26 mouse cellular contexts compared by ENCODE assay signal in genomic region chr6:16703412-16703746, GRCm38 (mm10).
DNase-seq lines count a peak whose midpoint lies in the region; ATAC-seq lines count a peak whose summit lies in the region.
"Had no signal": no experiment of that assay in that cellular context is flagged by ENCODE, and none has a peak within 500 bp of the region (broad histone marks: within the 10 kb centered on the region; RNA-seq: fewer than 3 reads in every experiment).

No protein-coding gene starts in this region.

- 43% methylated on average over 3 of the region's 3 CpGs for WGBS in limb, embryonic 11.5 days
- WGBS in limb, embryonic 10.5 days: 77% methylated on average over 3 of the region's 3 CpGs
- WGBS in limb, embryonic 12.5 days: 28% methylated on average over 3 of the region's 3 CpGs
- 36% methylated on average over 3 of the region's 3 CpGs for WGBS in limb, embryonic 15.5 days
- WGBS in hindbrain, embryonic 11.5 days: 81% methylated on average over 3 of the region's 3 CpGs

- H3K4me3 ChIP-seq in limb, embryonic 11.5 days (ENCODE audit: low read depth, low read length): no peak overlapping the region
- H3K4me3 ChIP-seq in limb, embryonic 10.5 days: no peak overlapping the region
- H3K4me3 ChIP-seq in limb, embryonic 12.5 days (replicated peaks): no peak overlapping the region
- no peak overlapping the region for H3K4me3 ChIP-seq in limb, embryonic 15.5 days
- H3K4me3 ChIP-seq in hindbrain, embryonic 11.5 days (ENCODE audit: low read depth, low read length): no peak overlapping the region
- H3K4me3 ChIP-seq: embryonic facial prominence, embryonic 13.5 days; gastrocnemius, adult 2 months; heart, embryonic 12.5 days; heart, embryonic 15.5 days; hindbrain, embryonic 10.5 days had no signal

- ATAC-seq in limb, embryonic 11.5 days (ENCODE audit: insufficient number of reproducible peaks, low FRiP score, low TSS enrichment, low read depth): peak; percentile 71; the same call in 1 of the 2 replicates
- ATAC-seq in limb, embryonic 12.5 days (ENCODE audit: insufficient number of reproducible peaks, insufficient read depth, low FRiP score, low TSS enrichment, low read depth): no peak
- 0 out of 2 replicates have a peak, but pooled peaks have one; percentile 40 for ATAC-seq in limb, embryonic 15.5 days (ENCODE audit: insufficient number of reproducible peaks, low FRiP score, low TSS enrichment, low read depth)
- ATAC-seq in hindbrain, embryonic 11.5 days (ENCODE audit: low FRiP score): no peak
- ATAC-seq: forebrain, postnatal 0 days; hindbrain, postnatal 0 days; inflammation-experienced regulatory T-cells, adult 6 months; intestine, embryonic 16.5 days; Patski had no signal

- no peaks in the 10 kb centered on the region for H3K9me3 ChIP-seq in limb, embryonic 11.5 days (ENCODE audit: control insufficient read depth, low read length)
- no peaks in the 10 kb centered on the region for H3K9me3 ChIP-seq in limb, embryonic 10.5 days (replicated peaks)
- no peaks in the 10 kb centered on the region for H3K9me3 ChIP-seq in limb, embryonic 12.5 days
- no peaks in the 10 kb centered on the region for H3K9me3 ChIP-seq in limb, embryonic 15.5 days
- no peaks in the 10 kb centered on the region for H3K9me3 ChIP-seq in hindbrain, embryonic 11.5 days (ENCODE audit: control insufficient read depth, low read length)
- H3K9me3 ChIP-seq: embryonic facial prominence, embryonic 13.5 days; G1E; heart, embryonic 15.5 days; hindbrain, embryonic 10.5 days had no signal

- H3K4me2 ChIP-seq in limb, embryonic 11.5 days (ENCODE audit: low read depth, severe bottlenecking): no peak overlapping the region
- H3K4me2 ChIP-seq in limb, embryonic 12.5 days: no peak overlapping the region
- no peak overlapping the region for H3K4me2 ChIP-seq in limb, embryonic 15.5 days
- H3K4me2 ChIP-seq in hindbrain, embryonic 11.5 days (replicated peaks; ENCODE audit: low read depth, low read length): no peak overlapping the region
- H3K4me2 ChIP-seq: embryonic facial prominence, embryonic 13.5 days; heart, embryonic 12.5 days; heart, embryonic 15.5 days; hindbrain, embryonic 14.5 days had no signal

- no peak overlapping the region; the same call in 1 of the 2 replicates for H3K27ac ChIP-seq in limb, embryonic 11.5 days (replicated peaks; ENCODE audit: low read depth, low read length)
- H3K27ac ChIP-seq in limb, embryonic 10.5 days: no peak overlapping the region
- peak overlapping the region; percentile 80; the same call in 1 of the 2 replicates for H3K27ac ChIP-seq in limb, embryonic 12.5 days
- H3K27ac ChIP-seq in limb, embryonic 15.5 days: no peak overlapping the region; the same call in 1 of the 2 replicates
- no peak overlapping the region for H3K27ac ChIP-seq in hindbrain, embryonic 11.5 days (ENCODE audit: low read depth, low read length)
- H3K27ac ChIP-seq: gastrocnemius, adult 2 months; heart, embryonic 15.5 days; hindbrain, embryonic 10.5 days; hindbrain, embryonic 14.5 days; hindbrain, postnatal 0 days had no signal

- H3K4me1 ChIP-seq in limb, embryonic 11.5 days (ENCODE audit: control insufficient read depth, insufficient read depth, low read length): no peaks in the 10 kb centered on the region
- peaks cover 17% of the 10 kb centered on the region for H3K4me1 ChIP-seq in limb, embryonic 10.5 days
- peaks cover 10% of the 10 kb centered on the region for H3K4me1 ChIP-seq in limb, embryonic 12.5 days (replicated peaks)
- 0 out of 2 replicates have a peak, but pooled peaks cover 3% of the 10 kb centered on the region for H3K4me1 ChIP-seq in limb, embryonic 15.5 days
- H3K4me1 ChIP-seq in hindbrain, embryonic 11.5 days (replicated peaks; ENCODE audit: control insufficient read depth, insufficient read depth, low read length): no peaks in the 10 kb centered on the region
- H3K4me1 ChIP-seq: heart, embryonic 15.5 days; hindbrain, embryonic 10.5 days had no signal

- H3K27me3 ChIP-seq in limb, embryonic 11.5 days (ENCODE audit: control insufficient read depth, insufficient read depth, low read length): no peaks in the 10 kb centered on the region
- no peaks in the 10 kb centered on the region for H3K27me3 ChIP-seq in limb, embryonic 10.5 days (ENCODE audit: low read depth, poor library complexity, severe bottlenecking)
- no peaks in the 10 kb centered on the region for H3K27me3 ChIP-seq in limb, embryonic 12.5 days
- H3K27me3 ChIP-seq in limb, embryonic 15.5 days: no peaks in the 10 kb centered on the region
- H3K27me3 ChIP-seq in hindbrain, embryonic 11.5 days (ENCODE audit: control insufficient read depth, insufficient read depth, low read length): no peaks in the 10 kb centered on the region
- H3K27me3 ChIP-seq: CH12.LX; heart, embryonic 12.5 days; heart, embryonic 15.5 days had no signal

- no peak for DNase-seq in limb, embryonic 11.5 days (ENCODE audit: low spot score)
- DNase-seq in limb, embryonic 10.5 days (ENCODE audit: low spot score): no peak
- no peak for DNase-seq in embryo, embryonic 10.5 days (ENCODE audit: low spot score)
- no peak for DNase-seq in hindbrain, embryonic 11.5 days (ENCODE audit: low spot score)
- DNase-seq: B cell, adult 2 months; cerebellum, adult 18-20 months; cerebellum, adult 9-10 months; forebrain, postnatal 0 days; gastrocnemius, adult 2 months; gastrocnemius, postnatal 25 days; heart, adult 18-20 months; heart, postnatal 10 days; heart, postnatal 36 days had no signal

- no peaks in the 10 kb centered on the region for H3K36me3 ChIP-seq in limb, embryonic 11.5 days (ENCODE audit: control insufficient read depth, insufficient read depth, low read length)
- H3K36me3 ChIP-seq in limb, embryonic 10.5 days: no peaks in the 10 kb centered on the region
- H3K36me3 ChIP-seq in limb, embryonic 12.5 days: no peaks in the 10 kb centered on the region
- no peaks in the 10 kb centered on the region for H3K36me3 ChIP-seq in limb, embryonic 15.5 days
- H3K36me3 ChIP-seq in hindbrain, embryonic 11.5 days (ENCODE audit: control insufficient read depth, insufficient read depth, low read length): no peaks in the 10 kb centered on the region
- H3K36me3 ChIP-seq: embryonic facial prominence, embryonic 13.5 days; G1E; heart, embryonic 12.5 days; heart, embryonic 15.5 days; hindbrain, embryonic 10.5 days had no signal

- H3K9ac ChIP-seq in limb, embryonic 11.5 days (ENCODE audit: low read length): no peak overlapping the region
- H3K9ac ChIP-seq in limb, embryonic 12.5 days (replicated peaks): no peak overlapping the region
- no peak overlapping the region for H3K9ac ChIP-seq in limb, embryonic 15.5 days
- no peak overlapping the region for H3K9ac ChIP-seq in hindbrain, embryonic 11.5 days (ENCODE audit: low read depth, low read length)
- H3K9ac ChIP-seq: embryonic facial prominence, embryonic 13.5 days; forebrain, postnatal 0 days; heart, embryonic 12.5 days; heart, embryonic 15.5 days; hindbrain, embryonic 14.5 days had no signal

Comparison
In these comparisons a context has a peak if more than half of its experiments do, and no peak if none do; other contexts are left out.
1. ATAC-seq: peak in limb, embryonic 11.5 days (single experiment) and limb, embryonic 15.5 days (single experiment); none in limb, embryonic 12.5 days (single experiment) and hindbrain, embryonic 11.5 days (single experiment).